Mouse (Mus musculus) limb, embryonic 13.5 days (tissue): ENCODE results near the gene Unc13a. TPM values are rescaled to one million over a fixed set of nuclear protein-coding genes. Genes with fewer than 3 reads are reported as not detected.
"Not testable (repeated sequence)": the region's sequence is repeated elsewhere in the genome, so short reads cannot be mapped to it uniquely, and the experiment has no call there.

ENCODE experiments used
- ATAC-seq: fragments of 200-750 bp; cut with Nextera tagmentation; 2 replicates; pipeline ENCODE4 v1.8.0; 2017; ENCODE audit warnings: low read depth, moderate number of reproducible peaks, moderate TSS enrichment; ENCODE audit not compliant: low FRiP score
- H3K27ac ChIP-seq: fragments of 300-500 bp; sonication (generic); 2 replicates; pipeline ENCODE4 v1.5.1; 2015; ENCODE audit warnings: inconsistent platforms, mild to moderate bottlenecking, moderate library complexity
- H3K27me3 ChIP-seq: fragments of 300-500 bp; sonication (generic); 2 replicates; pipeline ENCODE4 v1.6.1; 2015; ENCODE audit warnings: mild to moderate bottlenecking, inconsistent platforms
- H3K36me3 ChIP-seq: fragments of 300-500 bp; sonication (generic); 2 replicates; pipeline ENCODE4 v1.6.1; 2015; ENCODE audit warnings: inconsistent platforms, mild to moderate bottlenecking, moderate library complexity
- H3K4me1 ChIP-seq: fragments of 300-500 bp; sonication (generic); 2 replicates; pipeline ENCODE4 v1.6.1; 2015; ENCODE audit warnings: inconsistent platforms
- H3K4me2 ChIP-seq: fragments of 300-500 bp; sonication (generic); replicated peaks from 2 replicates; pipeline ENCODE4 v1.6.1; 2015; ENCODE audit warnings: inconsistent platforms, mild to moderate bottlenecking, moderate library complexity
- H3K4me3 ChIP-seq: fragments of 300-500 bp; sonication (generic); 2 replicates; pipeline ENCODE4 v1.5.1; 2015; ENCODE audit warnings: moderate library complexity, mild to moderate bottlenecking, inconsistent platforms
- H3K9ac ChIP-seq: fragments of 300-500 bp; sonication (generic); 2 replicates; pipeline ENCODE4 v1.6.1; 2015; ENCODE audit warnings: mild to moderate bottlenecking, inconsistent platforms
- H3K9me3 ChIP-seq: fragments of 300-500 bp; sonication (generic); 2 replicates; pipeline ENCODE4 v1.6.1; 2016; ENCODE audit warnings: inconsistent platforms
- WGBS: fragments of 180-500 bp; shearing (Covaris S2); methylation state at CpG from one replicate; pipeline ENCODE4 v1.1.7; 2015; 5-methylcytosine and 5-hydroxymethylcytosine counted together
- polyA plus RNA-seq: library from polyadenylated mRNA; unstranded; fragments of >200 nt; fragmentation: Nextera tagmentation; extraction: Ambion mirVana; gene quantifications from 2 replicates; pipeline ENCODE4 v1.2.1, GENCODE M21; 2015

Gene Unc13a
- polyA plus RNA-seq, result 0.75 and 0.77 TPM in 2 replicates

DNA sequence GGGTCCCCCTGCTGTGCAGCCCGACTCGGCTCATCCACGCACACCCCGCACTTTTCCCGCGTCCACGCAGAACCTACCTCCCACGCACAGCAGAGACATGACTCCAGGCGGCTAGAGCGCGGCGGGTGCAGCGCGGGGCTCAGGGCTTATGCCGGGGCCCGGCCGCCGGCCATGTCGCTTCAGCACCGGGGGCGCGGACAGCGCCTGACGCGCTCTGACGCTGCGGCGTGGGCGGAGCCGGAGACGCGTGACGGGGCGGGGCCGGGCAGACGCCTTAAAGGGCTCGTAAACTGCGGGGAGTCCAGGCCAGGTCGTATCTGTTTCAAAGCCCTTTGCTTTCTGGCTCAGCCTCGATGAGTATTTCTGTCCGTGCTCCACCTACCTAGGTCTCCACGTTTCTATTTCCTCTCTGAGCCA, at the start of gene Unc13a:
Gene Unc13a (minus strand): TSS at position 209 of the 417 bp plus-strand sequence.
- Histone ChIP-seq H3K4me1 (peaks cover 42% of the 10 kb centered on the region), H3K27me3 (peaks cover 74% of the 10 kb centered on the region), H3K9ac (0 out of 2 replicates have a peak within 1 kb of the TSS, but pooled peaks have one; percentile 19), H3K27ac (no peak within 1 kb of the TSS), H3K36me3 (no peaks in the 10 kb centered on the region), H3K9me3 (no peaks in the 10 kb centered on the region), H3K4me3 (peak within 1 kb of the TSS; percentile 50), H3K4me2 (peak within 1 kb of the TSS; percentile 93)
- ATAC-seq, result peak; percentile 78
- under 1% methylated on average over 42 of the region's 42 CpGs for WGBS

GRCm38 (mm10) chr8:71719928-71720457, 48.4 kb upstream of the Unc13a start:
- no peaks in the 10 kb centered on the region for H3K9me3 ChIP-seq
- ATAC-seq, result peak; percentile 20; the same call in 1 of the 2 replicates
- H3K36me3 ChIP-seq, result no peaks in the 10 kb centered on the region
- WGBS, result 32% methylated on average over 7 of the region's 7 CpGs
- H3K27ac ChIP-seq, result no peak overlapping the region
- no peak overlapping the region for H3K9ac ChIP-seq
- no peak overlapping the region for H3K4me3 ChIP-seq
- peaks cover 17% of the 10 kb centered on the region for H3K4me1 ChIP-seq
- peaks cover 22% of the 10 kb centered on the region for H3K27me3 ChIP-seq
- no peak overlapping the region for H3K4me2 ChIP-seq

DNA sequence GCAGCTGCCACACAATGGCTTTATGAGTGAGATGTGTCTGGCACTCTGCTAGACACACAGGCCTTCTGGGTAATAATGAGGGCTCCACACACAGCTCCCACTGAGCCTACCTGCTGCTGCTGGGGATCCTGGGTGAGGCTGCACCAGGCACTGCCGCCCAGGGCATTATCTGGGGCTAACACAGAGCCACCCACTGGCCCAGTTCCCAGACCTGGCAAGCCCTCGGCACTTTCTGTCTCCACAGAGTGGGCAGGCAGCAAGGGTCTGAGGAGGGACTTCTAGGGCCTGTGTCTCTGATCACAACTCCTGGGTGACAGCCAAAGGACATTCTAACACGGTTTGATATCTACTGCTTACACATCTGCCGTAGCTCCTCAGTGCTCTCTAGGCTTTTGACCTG, 47.7 kb upstream of the Unc13a start:
- Histone ChIP-seq H3K4me2 (no peak overlapping the region), H3K9me3 (no peaks in the 10 kb centered on the region), H3K36me3 (no peaks in the 10 kb centered on the region), H3K4me1 (peaks cover 15% of the 10 kb centered on the region), H3K27ac (no peak overlapping the region), H3K4me3 (no peak overlapping the region), H3K9ac (no peak overlapping the region), H3K27me3 (peaks cover 14% of the 10 kb centered on the region)
- ATAC-seq, result no peak
- 65% methylated on average over 4 of the region's 4 CpGs for WGBS

DNA sequence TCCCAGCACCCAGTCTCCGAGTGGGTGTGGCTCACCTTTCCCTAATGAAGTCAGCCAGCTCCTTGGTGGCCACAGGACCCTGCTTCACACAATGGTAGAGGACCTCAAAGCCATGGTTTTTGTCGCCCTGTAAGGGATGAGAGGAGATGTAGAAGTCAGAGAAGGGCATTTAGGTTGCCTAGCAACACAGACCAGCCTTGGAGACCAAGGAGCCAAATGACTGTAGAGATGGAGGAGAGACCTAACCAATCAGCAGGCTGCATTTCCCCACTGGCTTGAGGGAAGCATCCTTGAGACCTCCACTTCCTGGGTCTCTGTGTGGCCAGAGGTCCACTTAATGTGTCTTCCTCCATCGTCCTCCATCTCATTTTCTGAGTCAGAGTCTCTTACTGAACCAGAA, 46.7 kb upstream of the Unc13a start:
- no peak for ATAC-seq
- Histone ChIP-seq H3K4me1 (peaks cover 15% of the 10 kb centered on the region), H3K4me3 (no peak overlapping the region), H3K4me2 (no peak overlapping the region), H3K9ac (no peak overlapping the region), H3K9me3 (no peaks in the 10 kb centered on the region), H3K27ac (no peak overlapping the region), H3K27me3 (peaks cover 5% of the 10 kb centered on the region), H3K36me3 (no peaks in the 10 kb centered on the region)
- WGBS, result 44% methylated on average over 3 of the region's 3 CpGs

DNA sequence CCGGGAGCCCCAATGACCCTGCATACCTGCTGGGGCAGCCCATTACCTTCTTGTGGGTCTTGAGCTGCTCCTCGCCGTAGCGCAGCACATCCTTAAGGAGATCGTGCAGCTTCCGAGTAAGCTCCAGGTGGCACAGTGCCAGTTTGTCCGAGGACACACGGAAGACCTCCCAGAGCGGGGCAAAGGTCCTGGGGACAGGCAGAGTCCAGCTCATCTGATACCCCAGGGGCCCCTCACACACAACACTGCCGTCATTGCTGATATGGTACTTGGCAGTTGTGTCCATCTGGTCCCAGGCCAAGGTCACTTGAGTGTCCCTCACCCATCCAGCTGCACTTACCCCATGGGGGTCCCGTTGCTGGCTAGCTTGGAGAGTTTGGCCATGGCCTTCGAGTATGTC, 45.5 kb upstream of the Unc13a start:
- H3K9ac ChIP-seq, result no peak overlapping the region
- no peak overlapping the region for H3K4me2 ChIP-seq
- ATAC-seq, result no peak
- no peaks in the 10 kb centered on the region for H3K36me3 ChIP-seq
- no peak overlapping the region for H3K27ac ChIP-seq
- H3K4me1 ChIP-seq, result peaks cover 15% of the 10 kb centered on the region
- WGBS, result 93% methylated on average over 12 of the region's 12 CpGs
- no peaks in the 10 kb centered on the region for H3K27me3 ChIP-seq
- no peak overlapping the region for H3K4me3 ChIP-seq
- no peaks in the 10 kb centered on the region for H3K9me3 ChIP-seq

DNA sequence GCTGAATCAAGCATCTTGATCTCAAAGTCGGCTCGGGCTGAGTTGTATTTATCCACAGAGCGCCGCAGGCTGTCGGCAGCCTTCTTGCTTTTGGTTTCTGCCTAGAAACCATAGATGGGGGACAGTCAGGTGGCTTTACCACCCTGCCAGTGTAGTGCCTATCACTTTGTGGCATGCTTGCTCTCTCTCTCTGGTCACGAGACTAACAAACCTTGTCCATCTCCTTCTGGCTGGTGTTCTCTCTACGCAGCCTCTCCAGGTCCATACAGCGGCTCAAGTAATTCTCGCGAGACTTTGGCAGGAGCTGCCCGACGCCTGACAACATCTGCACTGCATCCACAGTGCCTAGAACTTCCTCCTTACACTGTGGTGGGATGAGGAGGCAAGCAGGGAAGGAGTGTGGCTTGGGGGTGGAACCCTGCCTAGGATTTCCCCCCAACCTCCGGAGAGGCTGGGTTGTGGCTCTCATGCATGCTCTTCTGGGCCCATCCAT, 45.0 kb upstream of the Unc13a start:
- no peaks in the 10 kb centered on the region for H3K27me3 ChIP-seq
- 80% methylated on average over 13 of the region's 13 CpGs for WGBS
- no peak overlapping the region for H3K27ac ChIP-seq
- no peak overlapping the region for H3K9ac ChIP-seq
- no peak overlapping the region for H3K4me3 ChIP-seq
- H3K36me3 ChIP-seq, result no peaks in the 10 kb centered on the region
- H3K9me3 ChIP-seq, result no peaks in the 10 kb centered on the region
- ATAC-seq, result no peak
- H3K4me1 ChIP-seq, result peaks cover 15% of the 10 kb centered on the region
- H3K4me2 ChIP-seq, result no peak overlapping the region

- Histone ChIP-seq H3K36me3 (no peaks in the 10 kb centered on the region), H3K4me2 (peak overlapping the region; percentile 38; the same call in 1 of the 2 replicates), H3K27ac (no peak overlapping the region), H3K27me3 (peaks cover 5% of the 10 kb centered on the region), H3K4me3 (0 out of 2 replicates have a peak overlapping the region, but pooled peaks have one; percentile 5), H3K4me1 (peaks cover 15% of the 10 kb centered on the region), H3K9me3 (no peaks in the 10 kb centered on the region), H3K9ac (peak overlapping the region; percentile 35; the same call in 1 of the 2 replicates)
- WGBS, result 32% methylated on average over 8 of the region's 8 CpGs
- ATAC-seq, result peak; percentile 30
These were observed 44.0 kb upstream of the Unc13a start for GRCm38 (mm10) chr8:71715531-71715930.

DNA sequence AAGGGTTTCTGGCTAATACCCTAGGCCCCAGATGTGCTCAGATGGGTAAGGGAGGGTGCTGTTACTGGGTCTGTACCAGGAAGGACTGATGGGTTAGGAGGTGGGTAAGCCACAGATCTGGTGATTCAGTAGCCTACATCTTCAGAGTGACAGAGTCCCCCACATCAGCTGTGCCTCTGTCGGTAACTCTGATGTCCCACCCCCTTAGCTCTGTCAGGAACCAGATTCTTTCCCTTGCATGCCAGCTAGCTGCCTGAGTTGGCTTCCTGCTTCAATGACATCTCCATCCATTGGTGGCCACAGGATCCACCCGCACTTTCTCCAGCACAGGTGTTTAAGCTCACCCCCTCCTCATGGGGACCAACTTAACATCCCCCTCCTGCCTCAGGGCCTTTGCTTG, 40.0 kb upstream of the Unc13a start:
- no peaks in the 10 kb centered on the region for H3K9me3 ChIP-seq
- peaks cover 6% of the 10 kb centered on the region; the same call in 1 of the 2 replicates for H3K4me1 ChIP-seq
- no peak overlapping the region for H3K4me2 ChIP-seq
- H3K36me3 ChIP-seq, result no peaks in the 10 kb centered on the region
- no peak for ATAC-seq
- no peak overlapping the region for H3K4me3 ChIP-seq
- H3K27ac ChIP-seq, result no peak overlapping the region
- no peak overlapping the region for H3K9ac ChIP-seq
- H3K27me3 ChIP-seq, result peaks cover 43% of the 10 kb centered on the region
- 84% methylated on average over 2 of the region's 2 CpGs for WGBS

DNA sequence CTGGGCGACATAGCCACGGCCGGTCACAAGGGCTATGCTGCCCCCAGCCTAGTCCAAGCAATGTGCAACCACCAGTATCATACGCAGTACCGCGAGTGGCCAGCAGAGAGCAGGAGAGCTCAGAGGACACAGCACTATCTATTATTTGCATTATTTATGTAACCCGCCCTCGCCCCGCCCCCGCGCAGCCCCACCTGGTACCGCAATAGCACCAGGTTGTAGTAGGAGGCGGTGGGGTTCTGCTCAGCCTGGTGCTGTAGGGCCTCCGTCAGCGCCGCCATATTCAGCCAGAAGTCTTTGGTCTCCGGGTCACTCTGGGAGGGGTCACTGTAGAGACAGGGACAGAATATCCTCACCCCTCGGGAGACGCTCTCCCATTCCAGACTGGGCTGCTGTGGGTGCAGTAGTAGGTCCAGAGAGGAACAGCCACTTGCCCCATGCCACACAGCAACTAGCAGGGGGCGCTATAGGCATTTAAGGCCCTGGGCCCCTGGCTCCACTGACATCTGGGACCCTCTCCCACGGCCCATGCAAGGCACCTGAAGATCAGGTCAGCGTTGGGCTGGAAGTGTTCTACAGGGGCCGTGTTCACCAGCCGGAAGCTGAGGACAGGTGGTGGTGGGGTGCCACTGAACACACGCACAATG, 38.4 kb upstream of the Unc13a start:
- Histone ChIP-seq H3K9me3 (no peaks in the 10 kb centered on the region), H3K4me1 (no peaks in the 10 kb centered on the region), H3K4me2 (peak overlapping the region; percentile 44), H3K9ac (no peak overlapping the region), H3K4me3 (peak overlapping the region; percentile 5), H3K36me3 (no peaks in the 10 kb centered on the region), H3K27ac (no peak overlapping the region), H3K27me3 (peaks cover 53% of the 10 kb centered on the region)
- peak; percentile 62 for ATAC-seq
- WGBS, result 18% methylated on average over 25 of the region's 25 CpGs

- H3K4me2 ChIP-seq, result peak overlapping the region; percentile 44
- H3K9ac ChIP-seq, result no peak overlapping the region
- no peaks in the 10 kb centered on the region for H3K4me1 ChIP-seq
- peak; percentile 52 for ATAC-seq
- H3K27ac ChIP-seq, result no peak overlapping the region
- no peaks in the 10 kb centered on the region for H3K9me3 ChIP-seq
- peaks cover 59% of the 10 kb centered on the region for H3K27me3 ChIP-seq
- peak overlapping the region; percentile 5 for H3K4me3 ChIP-seq
- WGBS, result 35% methylated on average over 25 of the region's 25 CpGs
- no peaks in the 10 kb centered on the region for H3K36me3 ChIP-seq
These were observed 37.7 kb upstream of the Unc13a start for GRCm38 (mm10) chr8:71709134-71709799.

DNA sequence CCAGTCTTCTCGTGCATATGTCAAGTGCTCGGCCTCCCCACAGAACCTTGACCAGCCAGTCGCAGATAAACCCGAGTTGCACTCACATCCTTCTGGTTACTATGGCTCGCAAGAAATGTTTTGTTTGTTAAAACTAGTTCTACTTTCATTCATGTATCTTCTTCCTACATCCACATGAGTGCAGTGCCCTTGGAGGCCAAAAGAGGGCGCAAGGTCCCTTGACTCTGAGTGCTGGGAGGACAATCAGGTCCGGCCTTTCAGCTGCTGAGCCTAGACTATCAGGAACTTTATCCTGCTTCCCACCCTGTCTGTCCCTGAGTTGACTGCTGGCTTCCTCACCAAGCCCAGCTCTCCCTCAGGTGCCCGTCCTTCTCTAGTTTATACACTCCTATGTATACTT, 36.3 kb upstream of the Unc13a start:
- 41% methylated on average over 8 of the region's 8 CpGs for WGBS
- no peak for ATAC-seq
- H3K4me3 ChIP-seq, result no peak overlapping the region
- H3K27ac ChIP-seq, result no peak overlapping the region
- H3K36me3 ChIP-seq, result no peaks in the 10 kb centered on the region
- H3K4me1 ChIP-seq, result no peaks in the 10 kb centered on the region
- H3K4me2 ChIP-seq, result no peak overlapping the region
- peaks cover 73% of the 10 kb centered on the region for H3K27me3 ChIP-seq
- no peaks in the 10 kb centered on the region for H3K9me3 ChIP-seq
- H3K9ac ChIP-seq, result no peak overlapping the region

DNA sequence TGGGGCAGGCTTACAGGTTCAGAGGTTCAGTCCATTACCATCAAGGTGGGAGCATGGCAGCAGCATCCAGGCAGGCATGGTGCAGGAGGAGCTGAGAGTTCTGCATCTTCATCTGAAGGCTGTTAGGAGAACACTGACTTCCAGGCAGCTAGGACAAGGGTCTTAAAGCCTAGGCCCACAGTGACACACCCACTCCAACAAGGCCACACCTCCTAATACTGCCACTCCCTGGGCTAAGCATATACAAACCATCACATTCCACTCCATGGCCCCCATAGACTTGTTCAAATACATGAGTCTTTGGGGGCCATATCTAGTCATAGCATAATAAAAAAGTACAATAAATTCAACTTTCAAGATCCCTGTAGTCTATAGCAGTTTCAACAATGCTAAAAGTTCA, 31.8 kb upstream of the Unc13a start:
- H3K27ac ChIP-seq, result not testable (repeated sequence)

More for the DNA sequence above, 31.8 kb upstream of the Unc13a start:
- H3K27me3 ChIP-seq, result peaks cover 93% of the 10 kb centered on the region
- H3K4me2 ChIP-seq, H3K4me3 ChIP-seq, ATAC-seq, H3K36me3 ChIP-seq, H3K9ac ChIP-seq, H3K9me3 ChIP-seq: not testable (repeated sequence)
- H3K4me1 ChIP-seq, result peaks cover 11% of the 10 kb centered on the region
